Mouse (Mus musculus) heart, embryonic 14.5 days (tissue): ENCODE results near the gene Nup107. TPM values are rescaled to one million over a fixed set of nuclear protein-coding genes. Genes with fewer than 3 reads are reported as not detected.

Source experiments
- ATAC-seq: fragments of 200-750 bp; cut with Nextera tagmentation; 2 replicates; pipeline ENCODE4 v1.8.0; 2017; ENCODE audit warnings: low read depth, moderate TSS enrichment; ENCODE audit not compliant: insufficient number of reproducible peaks, insufficient read depth, low FRiP score
- H3K27ac ChIP-seq, 2 experiments: fragments of 200-500 bp in 1 of 2; fragments of 300-500 bp in 1 of 2; sonication (generic) in 1 of 2; replicated peaks in 1 of 2; 2 replicates each; pipeline ENCODE4 v1.5.1; 2012 to 2014; ENCODE audit warnings: low read depth in 2 of 2, low read length in 2 of 2, control low read depth in 1 of 2, mild to moderate bottlenecking in 1 of 2, mixed read lengths in 1 of 2; ENCODE audit not compliant: control insufficient read depth in 1 of 2, insufficient read depth in 1 of 2
- H3K27me3 ChIP-seq: fragments of 300-500 bp; sonication (generic); 2 replicates; pipeline ENCODE4 v1.6.1; 2014; ENCODE audit warnings: mild to moderate bottlenecking, low read length, control low read depth; ENCODE audit not compliant: control insufficient read depth, insufficient read depth
- H3K36me3 ChIP-seq: fragments of 300-500 bp; sonication (generic); 2 replicates; pipeline ENCODE4 v1.6.1; 2014; ENCODE audit warnings: mild to moderate bottlenecking, control low read depth, low read length, mixed read lengths; ENCODE audit not compliant: control insufficient read depth, insufficient read depth
- H3K4me1 ChIP-seq, 2 experiments: fragments of 200-500 bp in 1 of 2; fragments of 300-500 bp in 1 of 2; sonication (generic) in 1 of 2; 2 replicates each; pipeline ENCODE4 v1.6.1; 2012 to 2014; ENCODE audit warnings: low read length in 2 of 2, control low read depth in 1 of 2, mixed read lengths in 1 of 2; ENCODE audit not compliant: control insufficient read depth in 2 of 2, insufficient read depth in 2 of 2
- H3K4me2 ChIP-seq: fragments of 300-500 bp; sonication (generic); 2 replicates; pipeline ENCODE4 v1.6.1; 2014; ENCODE audit warnings: mild to moderate bottlenecking, low read length
- H3K4me3 ChIP-seq, 2 experiments: fragments of 200-500 bp in 1 of 2; fragments of 300-500 bp in 1 of 2; sonication (generic) in 1 of 2; 2 replicates each; pipeline ENCODE4 v1.5.1; 2012 to 2014; ENCODE audit warnings: low read length in 2 of 2, mild to moderate bottlenecking in 2 of 2, control low read depth in 1 of 2, low read depth in 1 of 2, moderate library complexity in 1 of 2; ENCODE audit not compliant: control insufficient read depth in 1 of 2, insufficient read depth in 1 of 2
- H3K9ac ChIP-seq: fragments of 300-500 bp; sonication (generic); 2 replicates; pipeline ENCODE4 v1.6.1; 2014; ENCODE audit warnings: mild to moderate bottlenecking, low read length
- H3K9me3 ChIP-seq: fragments of 300-500 bp; sonication (generic); 2 replicates; pipeline ENCODE4 v1.6.1; 2016; ENCODE audit warnings: low read length, control low read depth; ENCODE audit not compliant: control insufficient read depth
- WGBS: fragments of 180-500 bp; shearing (Covaris S2); extraction: QIAGEN DNeasy Blood & Tissue Kit; methylation state at CpG from one replicate; pipeline ENCODE4 v1.1.7; 2014; 5-methylcytosine and 5-hydroxymethylcytosine counted together
- polyA plus RNA-seq: library from polyadenylated mRNA; unstranded; fragments of >200 nt; fragmentation: Nextera tagmentation; extraction: Ambion mirVana; gene quantifications from 2 replicates; pipeline ENCODE4 v1.2.1, GENCODE M21; 2014

Nup107 gene
- polyA plus RNA-seq, 1 experiment from 2014 or later: 41.0 TPM

DNA sequence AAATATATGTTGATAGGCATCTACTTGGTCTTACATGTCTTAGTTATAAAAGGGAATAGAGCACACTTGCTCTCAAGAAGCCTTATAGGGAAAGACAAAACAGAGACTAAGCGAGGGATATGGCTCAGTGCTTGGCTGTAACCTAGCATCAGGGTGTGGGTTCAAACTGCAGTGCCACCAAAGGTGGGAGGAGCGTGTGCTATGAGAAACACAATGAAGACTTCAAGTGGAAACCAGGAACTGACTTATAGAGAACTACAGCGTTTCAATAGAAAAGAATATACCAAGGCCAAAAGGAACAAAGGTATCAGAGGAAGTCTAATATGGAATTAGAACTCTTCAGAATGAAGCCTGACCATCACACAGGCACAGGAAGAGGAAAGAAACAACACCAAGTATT is 38.3 kb upstream of the Nup107 start:
- Histone ChIP-seq H3K27ac (no peak overlapping the region), H3K36me3 (no peaks in the 10 kb centered on the region), H3K9ac (no peak overlapping the region), H3K27me3 (no peaks in the 10 kb centered on the region), H3K4me2 (no peak overlapping the region), H3K4me3 (no peak overlapping the region), H3K4me1 (peaks cover 0 to 22% of the 10 kb centered on the region in 2 experiments; a peak in 2 of 4 replicates), H3K9me3 (no peaks in the 10 kb centered on the region)
- no peak for ATAC-seq
- WGBS: 85% methylated on average over 3 of the region's 3 CpGs

DNA sequence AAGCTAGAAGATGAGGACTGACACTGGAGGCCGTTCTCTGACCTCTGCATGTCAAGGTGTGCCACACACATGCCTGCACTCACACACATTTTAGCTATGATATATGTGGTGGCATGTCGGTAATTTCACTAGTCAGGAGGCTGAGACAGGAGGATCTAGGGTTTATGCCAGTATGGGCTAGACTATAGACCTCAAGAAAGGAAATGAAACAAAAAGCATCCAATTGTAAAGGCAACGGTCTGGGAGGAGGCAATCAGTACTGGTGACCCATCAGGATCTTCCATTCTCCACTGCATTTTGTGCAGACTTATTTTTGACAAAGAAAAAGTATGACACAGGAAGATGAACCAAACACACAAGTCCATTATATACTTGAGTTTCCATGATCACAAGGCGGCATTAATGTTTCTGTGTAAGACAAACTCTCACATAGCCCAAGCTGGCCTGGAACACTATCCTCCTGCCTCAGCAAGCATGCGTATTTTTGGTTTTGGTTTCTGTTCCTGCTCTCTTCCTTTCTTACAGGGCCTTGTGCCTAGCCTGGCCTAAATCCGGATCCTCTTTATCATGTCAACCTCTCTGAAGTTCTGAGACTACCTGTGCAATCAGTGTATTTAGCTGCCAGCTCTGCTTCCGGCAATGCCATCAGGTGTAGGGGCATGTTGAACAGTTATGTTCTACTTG is 37.1 kb upstream of the Nup107 start:
- peaks cover 0 to 32% of the 10 kb centered on the region in 2 experiments; a peak in 2 of 4 replicates for H3K4me1 ChIP-seq
- ATAC-seq: no peak

DNA sequence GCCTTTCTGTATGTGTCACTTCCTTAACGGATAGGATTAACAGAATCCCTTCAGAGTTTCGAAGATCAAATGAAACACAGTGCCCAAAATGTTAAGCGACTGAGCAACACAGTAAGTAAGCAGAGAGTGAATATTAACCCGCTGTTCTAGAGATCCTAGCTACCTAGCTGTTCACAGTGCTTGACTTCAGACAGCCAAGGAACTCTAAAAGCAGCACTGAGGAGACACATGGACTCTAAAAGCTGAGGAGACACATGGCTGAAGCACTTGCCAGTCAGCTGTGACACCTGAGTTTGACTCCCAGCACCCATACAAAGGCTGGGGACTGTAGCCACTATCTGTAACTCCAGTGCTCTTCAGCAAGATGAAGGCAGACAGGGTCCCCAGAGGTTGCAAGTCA is 36.5 kb upstream of the Nup107 start:
- Histone ChIP-seq H3K9ac (no peak overlapping the region), H3K9me3 (no peaks in the 10 kb centered on the region), H3K27ac (no peak overlapping the region), H3K4me2 (no peak overlapping the region), H3K4me1 (peaks cover 0 to 32% of the 10 kb centered on the region in 2 experiments; a peak in 2 of 4 replicates), H3K4me3 (no peak overlapping the region), H3K27me3 (no peaks in the 10 kb centered on the region), H3K36me3 (peaks cover 6% of the 10 kb centered on the region; the same call in 1 of the 2 replicates)
- ATAC-seq: no peak
- 70% methylated on average over 4 of the region's 4 CpGs for WGBS

More for the DNA sequence above, 37.1 kb upstream of the Nup107 start:
- Histone ChIP-seq H3K27ac (no peak overlapping the region), H3K27me3 (no peaks in the 10 kb centered on the region), H3K4me2 (no peak overlapping the region), H3K36me3 (no peaks in the 10 kb centered on the region), H3K9me3 (no peaks in the 10 kb centered on the region), H3K9ac (no peak overlapping the region), H3K4me3 (no peak overlapping the region)
- 91% methylated on average over 7 of the region's 7 CpGs for WGBS

DNA sequence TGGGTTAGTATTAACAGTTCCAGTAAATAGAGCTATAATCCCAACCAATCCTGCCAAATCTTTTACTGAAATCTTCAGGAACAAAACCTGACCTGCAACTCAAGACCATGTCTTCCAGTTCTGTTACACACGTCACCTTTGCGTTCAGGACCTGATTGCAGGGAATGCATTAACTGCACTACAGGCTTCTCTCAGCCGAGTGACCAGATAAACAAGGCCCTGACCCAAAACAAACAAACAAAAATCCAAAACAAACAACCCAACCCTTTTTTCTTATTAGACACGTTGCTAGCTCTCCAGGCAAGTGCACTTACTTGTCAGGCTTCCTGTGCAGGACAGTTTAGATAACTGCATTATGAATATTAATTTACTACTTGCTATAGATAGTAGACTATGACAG is 36.0 kb upstream of the Nup107 start:
- no peak for ATAC-seq
- Histone ChIP-seq H3K4me1 (peaks cover 0 to 32% of the 10 kb centered on the region in 2 experiments; a peak in 2 of 4 replicates), H3K9ac (no peak overlapping the region), H3K4me3 (no peak overlapping the region), H3K27me3 (no peaks in the 10 kb centered on the region), H3K4me2 (no peak overlapping the region), H3K27ac (no peak overlapping the region), H3K9me3 (no peaks in the 10 kb centered on the region), H3K36me3 (peaks cover 10% of the 10 kb centered on the region)
- 65% methylated on average over 4 of the region's 4 CpGs for WGBS

DNA sequence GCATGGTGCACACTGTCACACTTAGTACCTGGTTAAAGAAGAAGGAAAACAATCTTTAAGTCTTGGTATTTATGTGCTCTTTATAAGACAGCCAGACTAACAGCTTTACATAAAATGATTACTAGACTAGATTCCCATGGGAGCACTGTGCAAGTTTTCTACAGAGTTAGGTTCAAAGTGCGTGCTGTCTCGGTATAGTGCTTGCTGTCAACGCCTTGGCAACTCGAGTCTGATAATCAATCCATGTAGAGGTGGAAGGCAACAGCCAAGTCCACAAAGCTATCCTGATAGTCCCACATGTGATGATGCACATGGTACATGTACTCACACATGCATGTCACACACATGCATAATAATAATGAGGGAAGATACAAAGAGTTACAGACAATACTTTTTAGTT is 32.1 kb upstream of the Nup107 start:
- H3K9ac ChIP-seq: no peak overlapping the region
- no peak overlapping the region for H3K4me2 ChIP-seq
- H3K4me1 ChIP-seq: peaks cover 0 to 23% of the 10 kb centered on the region in 2 experiments; a peak in 2 of 4 replicates
- no peak overlapping the region for H3K4me3 ChIP-seq
- H3K9me3 ChIP-seq: no peaks in the 10 kb centered on the region
- no peak for ATAC-seq
- peaks cover 48% of the 10 kb centered on the region for H3K36me3 ChIP-seq
- no peaks in the 10 kb centered on the region for H3K27me3 ChIP-seq
- H3K27ac ChIP-seq: no peak overlapping the region
- 42% methylated on average over 4 of the region's 4 CpGs for WGBS

DNA sequence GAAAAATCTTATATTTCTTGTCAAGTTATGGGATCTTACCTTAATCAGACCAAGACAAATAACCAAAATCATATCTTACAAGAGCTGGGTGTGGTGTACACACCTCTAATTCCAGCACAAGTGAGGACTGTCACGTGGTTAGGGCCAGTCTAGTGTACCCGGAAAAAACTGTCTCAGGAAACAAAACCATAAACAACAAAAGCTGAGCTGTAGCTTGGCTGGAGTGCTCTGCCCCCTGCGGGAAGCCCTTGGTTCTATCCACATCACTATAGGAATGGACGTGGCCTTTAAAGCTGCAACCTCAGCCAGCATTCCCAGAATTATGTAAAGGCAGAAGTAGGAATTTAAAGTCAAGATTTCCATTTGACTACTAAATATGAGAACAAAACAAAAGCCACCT is 31.6 kb upstream of the Nup107 start:
- H3K27me3 ChIP-seq: no peaks in the 10 kb centered on the region
- no peak overlapping the region for H3K4me3 ChIP-seq
- no peak overlapping the region for H3K4me2 ChIP-seq
- H3K27ac ChIP-seq: no peak overlapping the region
- no peaks in the 10 kb centered on the region for H3K9me3 ChIP-seq
- peaks cover 53% of the 10 kb centered on the region for H3K36me3 ChIP-seq
- no peak overlapping the region for H3K9ac ChIP-seq
- 66% methylated on average over 4 of the region's 4 CpGs for WGBS
- peaks cover 0 to 19% of the 10 kb centered on the region in 2 experiments; a peak in 2 of 4 replicates for H3K4me1 ChIP-seq
- ATAC-seq: no peak

DNA sequence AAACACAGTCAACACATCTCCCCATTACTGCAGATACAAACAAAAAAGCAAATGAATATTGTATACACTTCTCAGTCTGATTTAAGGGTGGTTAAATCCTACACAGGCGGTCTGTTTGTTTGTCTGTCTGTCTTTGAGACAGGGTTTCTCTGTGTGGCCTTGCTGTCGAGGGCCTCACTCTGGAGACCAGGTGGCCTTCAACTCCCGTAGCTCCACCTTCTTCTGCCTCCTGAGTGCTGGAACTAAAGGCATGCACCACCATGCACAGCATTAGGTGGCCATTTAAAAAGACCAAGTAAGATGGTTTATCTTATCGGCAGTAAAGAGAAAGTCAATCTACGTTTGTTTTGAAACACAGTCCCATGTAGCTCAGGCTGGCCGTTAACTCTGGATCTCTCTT is 30.8 kb upstream of the Nup107 start:
- Histone ChIP-seq H3K4me3 (no peak overlapping the region), H3K9ac (no peak overlapping the region), H3K4me1 (peaks cover 0 to 11% of the 10 kb centered on the region in 2 experiments; a peak in 1 of 4 replicates), H3K27me3 (no peaks in the 10 kb centered on the region), H3K9me3 (no peaks in the 10 kb centered on the region), H3K36me3 (peaks cover 61% of the 10 kb centered on the region), H3K4me2 (no peak overlapping the region), H3K27ac (no peak overlapping the region)
- no peak for ATAC-seq
- WGBS: 72% methylated on average over 6 of the region's 6 CpGs

DNA sequence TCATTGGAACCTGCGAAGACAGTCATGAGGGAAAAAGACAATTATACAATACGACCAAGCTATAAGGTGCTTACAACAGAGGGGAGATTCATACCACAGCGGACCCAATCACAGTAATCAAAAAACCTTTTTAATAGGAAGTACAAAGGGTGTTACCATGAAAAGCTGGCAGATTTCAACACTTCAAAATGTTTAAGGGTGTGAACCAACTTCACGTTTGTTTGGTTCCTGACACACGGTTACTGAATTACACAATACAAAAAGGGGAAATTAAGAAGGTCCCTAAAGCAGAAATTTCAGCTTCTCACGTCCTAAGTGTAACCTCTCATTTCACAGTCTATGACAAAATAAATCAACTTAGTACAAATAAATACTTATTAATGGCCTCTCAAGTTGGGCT is 26.1 kb upstream of the Nup107 start:
- Histone ChIP-seq H3K27ac (no peak overlapping the region), H3K36me3 (peaks cover 96% of the 10 kb centered on the region), H3K9me3 (no peaks in the 10 kb centered on the region), H3K4me2 (no peak overlapping the region), H3K9ac (no peak overlapping the region), H3K27me3 (no peaks in the 10 kb centered on the region), H3K4me1 (no peaks in the 10 kb centered on the region), H3K4me3 (no peak overlapping the region)
- ATAC-seq: no peak
- 91% methylated on average over 6 of the region's 6 CpGs for WGBS
